Comparison of ENCODE assay signal across 14 mouse cellular contexts in genomic region chr10:83540092-83540491, GRCm38 (mm10). TPM values are rescaled to one million over a fixed set of nuclear protein-coding genes. Genes with fewer than 3 reads are reported as not detected.
DNase-seq lines count a peak whose midpoint lies in the region; ATAC-seq lines count a peak whose summit lies in the region.
"Had no signal": no experiment of that assay in that cellular context is flagged by ENCODE, and none has a peak within 500 bp of the region (broad histone marks: within the 10 kb centered on the region; RNA-seq: fewer than 3 reads in every experiment).

No protein-coding gene starts in this region.

- no peak overlapping the region for H3K4me2 ChIP-seq in hindbrain, embryonic 14.5 days (replicated peaks)
- no peak overlapping the region for H3K4me2 ChIP-seq in hindbrain, embryonic 12.5 days (replicated peaks)
- H3K4me2 ChIP-seq in neural tube, embryonic 11.5 days (ENCODE audit: low read depth), result no peak overlapping the region
- H3K4me2 ChIP-seq in neural tube, embryonic 15.5 days, result no peak overlapping the region
- H3K4me2 ChIP-seq: midbrain, embryonic 11.5 days had no signal

- no peaks in the 10 kb centered on the region for H3K9me3 ChIP-seq in hindbrain, embryonic 14.5 days (ENCODE audit: control insufficient read depth, low read length)
- no peaks in the 10 kb centered on the region for H3K9me3 ChIP-seq in hindbrain, embryonic 12.5 days (replicated peaks)
- H3K9me3 ChIP-seq in neural tube, embryonic 11.5 days (ENCODE audit: control insufficient read depth, low read length), result no peaks in the 10 kb centered on the region
- no peaks in the 10 kb centered on the region for H3K9me3 ChIP-seq in neural tube, embryonic 15.5 days (replicated peaks)

- no peak for ATAC-seq in hindbrain, embryonic 14.5 days (ENCODE audit: low FRiP score)
- no peak for ATAC-seq in hindbrain, embryonic 12.5 days (ENCODE audit: low FRiP score)
- ATAC-seq in neural tube, embryonic 11.5 days (ENCODE audit: insufficient read depth, low FRiP score, low TSS enrichment), result no peak
- ATAC-seq in neural tube, embryonic 15.5 days (ENCODE audit: low FRiP score), result no peak
- ATAC-seq: inflammation-experienced regulatory T-cells, adult 6 months had no signal

- H3K27ac ChIP-seq in hindbrain, embryonic 14.5 days, result no peak overlapping the region
- H3K27ac ChIP-seq in hindbrain, embryonic 12.5 days, result no peak overlapping the region
- no peak overlapping the region for H3K27ac ChIP-seq in neural tube, embryonic 11.5 days (ENCODE audit: low read depth, low read length)
- H3K27ac ChIP-seq in neural tube, embryonic 15.5 days (replicated peaks), result no peak overlapping the region

- peaks cover 7% of the 10 kb centered on the region for H3K4me1 ChIP-seq in hindbrain, embryonic 14.5 days (replicated peaks; ENCODE audit: control insufficient read depth, insufficient read depth, low read length)
- H3K4me1 ChIP-seq in hindbrain, embryonic 12.5 days, result peaks cover 6% of the 10 kb centered on the region
- H3K4me1 ChIP-seq in neural tube, embryonic 11.5 days (ENCODE audit: control insufficient read depth, insufficient read depth, low read length), result peaks cover 3% of the 10 kb centered on the region
- peaks cover 12% of the 10 kb centered on the region for H3K4me1 ChIP-seq in neural tube, embryonic 15.5 days

- DNase-seq in cerebellum, postnatal 10 days, result peak; percentile 53 to 58
- no peak for DNase-seq in cerebellum, adult 18-20 months
- DNase-seq in hindbrain, embryonic 14.5 days (ENCODE audit: low spot score), result peak; percentile 58
- peak; percentile 13 for DNase-seq in neural tube, embryonic 11.5 days (ENCODE audit: low spot score)
- peak; percentile 6 for DNase-seq in skeletal muscle tissue, adult 2 months (ENCODE audit: low read depth, low spot score)
- DNase-seq in gastrocnemius, adult 18-20 months (ENCODE audit: low spot score), result no peak
- DNase-seq: kidney, postnatal 14 days; lung, postnatal 10 days; thymus, postnatal 14 days had no signal

- 34% methylated on average over 3 of the region's 3 CpGs for WGBS in hindbrain, embryonic 14.5 days
- WGBS in hindbrain, embryonic 12.5 days, result 57% methylated on average over 3 of the region's 3 CpGs
- 75% methylated on average over 3 of the region's 3 CpGs for WGBS in neural tube, embryonic 11.5 days
- WGBS in neural tube, embryonic 15.5 days, result 34% methylated on average over 3 of the region's 3 CpGs

- H3K9ac ChIP-seq in hindbrain, embryonic 14.5 days, result no peak overlapping the region
- H3K9ac ChIP-seq in hindbrain, embryonic 12.5 days, result no peak overlapping the region
- H3K9ac ChIP-seq in neural tube, embryonic 11.5 days (ENCODE audit: low read length), result no peak overlapping the region
- no peak overlapping the region for H3K9ac ChIP-seq in neural tube, embryonic 15.5 days (replicated peaks)

- no peaks in the 10 kb centered on the region for H3K27me3 ChIP-seq in hindbrain, embryonic 14.5 days (ENCODE audit: control insufficient read depth, insufficient read depth, low read length)
- H3K27me3 ChIP-seq in hindbrain, embryonic 12.5 days, result peaks cover 5% of the 10 kb centered on the region; the same call in 1 of the 2 replicates
- no peaks in the 10 kb centered on the region for H3K27me3 ChIP-seq in neural tube, embryonic 11.5 days (ENCODE audit: control insufficient read depth, insufficient read depth, low read length)
- no peaks in the 10 kb centered on the region for H3K27me3 ChIP-seq in neural tube, embryonic 15.5 days (replicated peaks)

- no peak overlapping the region for H3K4me3 ChIP-seq in hindbrain, embryonic 14.5 days (replicated peaks; ENCODE audit: low read length)
- H3K4me3 ChIP-seq in hindbrain, embryonic 12.5 days, result no peak overlapping the region
- H3K4me3 ChIP-seq in neural tube, embryonic 11.5 days (ENCODE audit: low read depth, low read length), result no peak overlapping the region
- H3K4me3 ChIP-seq in neural tube, embryonic 15.5 days (replicated peaks), result no peak overlapping the region

- no peaks in the 10 kb centered on the region for H3K36me3 ChIP-seq in hindbrain, embryonic 14.5 days (replicated peaks; ENCODE audit: control insufficient read depth, insufficient read depth)
- H3K36me3 ChIP-seq in hindbrain, embryonic 12.5 days, result no peaks in the 10 kb centered on the region
- no peaks in the 10 kb centered on the region for H3K36me3 ChIP-seq in neural tube, embryonic 11.5 days (ENCODE audit: control insufficient read depth, insufficient read depth, low read length)
- H3K36me3 ChIP-seq in neural tube, embryonic 15.5 days, result no peaks in the 10 kb centered on the region

RNA-seq across cellular contexts. Expression of gene Washc4, which starts 3.5 kb away (rescaled TPM):
- polyA plus RNA-seq in hindbrain, embryonic 14.5 days (2014; fragmentation: Nextera tagmentation; extraction: Ambion mirVana), result 32.7 and 34.9 TPM in 2 replicates
- 38.5 and 42.7 TPM in 2 replicates for polyA plus RNA-seq in hindbrain, embryonic 12.5 days (2016; fragmentation: Nextera tagmentation; extraction: Ambion mirVana)
- 40.1 and 41.1 TPM in 2 replicates for polyA plus RNA-seq in neural tube, embryonic 11.5 days (2014; fragmentation: Nextera tagmentation; extraction: Ambion mirVana)
- polyA plus RNA-seq in neural tube, embryonic 15.5 days (2015; fragmentation: Nextera tagmentation; extraction: Ambion mirVana), result 31.4 and 35.4 TPM in 2 replicates
- 1 to 10 TPM; 8.7 to 9.0 TPM for total RNA-seq in gastrocnemius, adult 18-20 months (2021)

RNA-seq across cellular contexts. Expression of gene Aldh1l2, which starts 6.2 kb away (rescaled TPM):
- polyA plus RNA-seq in hindbrain, embryonic 14.5 days (2014; fragmentation: Nextera tagmentation; extraction: Ambion mirVana), result 14.3 and 16.7 TPM in 2 replicates
- polyA plus RNA-seq in hindbrain, embryonic 12.5 days (2016; fragmentation: Nextera tagmentation; extraction: Ambion mirVana), result 11.7 and 13.3 TPM in 2 replicates
- polyA plus RNA-seq in neural tube, embryonic 11.5 days (2014; fragmentation: Nextera tagmentation; extraction: Ambion mirVana), result 6.7 and 8.6 TPM in 2 replicates
- polyA plus RNA-seq in neural tube, embryonic 15.5 days (2015; fragmentation: Nextera tagmentation; extraction: Ambion mirVana), result 13.0 and 15.4 TPM in 2 replicates
- 1 to 10 TPM; 2.8 to 4.2 TPM for total RNA-seq in gastrocnemius, adult 18-20 months (2021)
- total RNA-seq: common myeloid progenitor, adult 5-6 weeks had no signal
- polyA plus RNA-seq: inflammation-experienced regulatory T-cells, adult 6 months had no signal

Comparison
In these comparisons a context has a peak if more than half of its experiments do, and no peak if none do; other contexts are left out.
1. DNase-seq: peak in cerebellum, postnatal 10 days (2 of 2), hindbrain, embryonic 14.5 days (single experiment), neural tube, embryonic 11.5 days (single experiment) and skeletal muscle tissue, adult 2 months (single experiment); none in cerebellum, adult 18-20 months (0 of 2) and gastrocnemius, adult 18-20 months (single experiment).